Mouse (Mus musculus) MEL (cell line): ENCODE measurements at regions not wholly inside any gene's neighbourhood (a gene's known extent, or its start where the extent isn't known, plus 50 kb on each side); places are given as distances from the start of the nearest gene placed in this dataset.

Experiments
- CHD2 ChIP-seq: IDR thresholded peaks from 2 replicates; pipeline ENCODE4 v1.6.1; 2011; ENCODE audit warnings: low read length, improper control_type of control experiment
- CTCF ChIP-seq, 3 experiments: IDR thresholded peaks in 2 of 3; conservative IDR thresholded peaks in 1 of 3; 2 replicates each; pipeline ENCODE4 v1.5.1; 2011 to 2012; ENCODE audit warnings: low read length in 3 of 3, low read depth in 2 of 3, mild to moderate bottlenecking in 2 of 3, improper control_type of control experiment in 1 of 3, inconsistent platforms in 1 of 3, mixed read lengths in 1 of 3, moderate library complexity in 1 of 3; ENCODE audit not compliant: control insufficient read depth in 1 of 3, insufficient read depth in 1 of 3, poor library complexity in 1 of 3, severe bottlenecking in 1 of 3
- GATA1 ChIP-seq: IDR thresholded peaks from 2 replicates; pipeline ENCODE4 v1.6.1; 2011; ENCODE audit warnings: low read depth, low read length, improper control_type of control experiment
- MAX ChIP-seq: IDR thresholded peaks from 2 replicates; pipeline ENCODE4 v1.6.1; 2011; ENCODE audit warnings: low read length, improper control_type of control experiment
- MXI1 ChIP-seq: IDR thresholded peaks from 2 replicates; pipeline ENCODE4 v1.6.1; 2011; ENCODE audit warnings: mild to moderate bottlenecking, low read depth, low read length, improper control_type of control experiment
- POLR2AphosphoS5 ChIP-seq: IDR thresholded peaks from 2 replicates; pipeline ENCODE4 v1.6.1; 2012; ENCODE audit warnings: low read depth, borderline replicate concordance, mild to moderate bottlenecking, inconsistent platforms, low read length, moderate library complexity, mixed read lengths
- SIN3A ChIP-seq: IDR thresholded peaks from 2 replicates; pipeline ENCODE4 v1.6.1; 2012; ENCODE audit warnings: low read length, improper control_type of control experiment, inconsistent platforms
- SMC3 ChIP-seq: IDR thresholded peaks from 2 replicates; pipeline ENCODE4 v1.6.1; 2011; ENCODE audit warnings: low read depth, low read length, improper control_type of control experiment
- TBP ChIP-seq: IDR thresholded peaks from 2 replicates; pipeline ENCODE4 v1.8.0; 2011; ENCODE audit warnings: low read depth, low read length, improper control_type of control experiment
- UBTF ChIP-seq: IDR thresholded peaks from 2 replicates; pipeline ENCODE4 v1.6.1; 2012; ENCODE audit warnings: low read depth, mild to moderate bottlenecking, inconsistent platforms, low read length, improper control_type of control experiment, moderate library complexity, borderline replicate concordance; ENCODE audit not compliant: insufficient read depth
- USF2 ChIP-seq, 2 experiments: IDR thresholded peaks; 2 replicates each; pipeline ENCODE4 v1.6.1; 2011 to 2012; ENCODE audit warnings: improper control_type of control experiment in 2 of 2, low read length in 2 of 2, borderline replicate concordance in 1 of 2, inconsistent platforms in 1 of 2, low read depth in 1 of 2, mild to moderate bottlenecking in 1 of 2; ENCODE audit not compliant: insufficient read depth in 1 of 2
- ZC3H11A ChIP-seq: IDR thresholded peaks from 2 replicates; pipeline ENCODE4 v1.6.1; 2012; ENCODE audit warnings: low read depth, mild to moderate bottlenecking, inconsistent platforms, low read length, improper control_type of control experiment
- ZKSCAN1 ChIP-seq: IDR thresholded peaks from 2 replicates; pipeline ENCODE4 v1.6.1; 2012; ENCODE audit warnings: low read depth, mild to moderate bottlenecking, inconsistent platforms, low read length, improper control_type of control experiment, moderate library complexity
- ZNF384 ChIP-seq: IDR thresholded peaks from 2 replicates; pipeline ENCODE4 v1.6.1; 2012; ENCODE audit warnings: low read depth, mild to moderate bottlenecking, inconsistent platforms, low read length, improper control_type of control experiment

DNA sequence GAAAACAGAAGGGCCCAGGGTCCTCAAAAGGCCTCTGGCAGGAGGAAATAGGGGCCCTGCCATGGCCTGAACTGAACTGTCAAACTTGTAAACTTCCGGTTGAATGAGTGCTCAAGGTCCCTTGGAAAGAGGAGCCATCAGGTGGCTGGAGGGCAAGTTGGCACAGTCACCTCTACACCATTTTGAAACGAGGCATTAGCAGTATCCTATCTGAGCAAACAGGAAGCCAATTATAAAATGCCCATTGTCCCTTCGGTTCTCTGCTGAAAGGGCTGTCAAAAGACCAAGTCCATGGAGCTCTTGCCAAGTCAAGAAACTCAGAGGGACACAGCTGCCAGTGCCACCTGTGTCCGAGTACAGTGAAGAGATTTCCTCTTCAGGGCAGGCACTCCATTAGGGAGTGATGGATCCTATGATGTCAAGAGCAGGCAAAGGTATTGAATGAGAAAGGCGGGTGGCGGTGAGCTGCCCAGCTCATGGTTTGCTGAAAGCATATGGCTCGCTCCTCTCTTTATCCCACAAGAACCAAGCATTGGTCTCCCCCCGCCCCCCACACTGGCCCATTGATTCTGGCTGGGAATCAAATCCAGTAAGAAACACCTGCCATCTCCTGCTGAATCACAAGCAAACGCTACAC is 103.0 kb upstream of the Tut7 start:
- TF ChIP-seq CTCF (IDR thresholded peaks at IDR 0.05 in 2 of 3, conservative IDR thresholded peaks at IDR 0.05 in 1 of 3; ENCODE audit: control insufficient read depth in 1 of 3, insufficient read depth in 1 of 3, low read depth in 2 of 3, low read length in 3 of 3, poor library complexity in 1 of 3, severe bottlenecking in 1 of 3) = no peak
- no peak for TF ChIP-seq ZKSCAN1
- no peak for TF ChIP-seq SIN3A
- TF ChIP-seq POLR2AphosphoS5 = no peak
- no peak for TF ChIP-seq TBP
- no peak for TF ChIP-seq ZNF384
- no peak for TF ChIP-seq CHD2
- TF ChIP-seq UBTF = no peak
- TF ChIP-seq GATA1 = no peak
- no peak for TF ChIP-seq MAX
- no peak for TF ChIP-seq ZC3H11A
- no peak for TF ChIP-seq SMC3
- no peak for TF ChIP-seq USF2 (IDR thresholded peaks at IDR 0.05; ENCODE audit: borderline replicate concordance in 1 of 2, insufficient read depth in 1 of 2, low read depth in 1 of 2, low read length in 2 of 2)
- TF ChIP-seq MXI1 = no peak
